Mouse (Mus musculus) intestine, postnatal 0 days (tissue): ENCODE data around the gene Stard3. TPM values are rescaled to one million over a fixed set of nuclear protein-coding genes. Genes with fewer than 3 reads are reported as not detected.
"Not testable (repeated sequence)": the region's sequence is repeated elsewhere in the genome, so short reads cannot be mapped to it uniquely, and the experiment has no call there.

Source experiments
- ATAC-seq: fragments of 200-750 bp; cut with Nextera tagmentation; 2 replicates; pipeline ENCODE4 v1.8.0; 2017; ENCODE audit warnings: mild to moderate bottlenecking, moderate TSS enrichment, moderate library complexity
- H3K27ac ChIP-seq: fragments of 300-500 bp; sonication (generic); 2 replicates; pipeline ENCODE4 v1.5.1; 2014; ENCODE audit warnings: mild to moderate bottlenecking, low read depth, low read length, moderate library complexity
- H3K27me3 ChIP-seq: fragments of 300-500 bp; sonication (generic); replicated peaks from 2 replicates; pipeline ENCODE4 v1.6.1; 2014; ENCODE audit warnings: low read length, mixed read lengths; ENCODE audit not compliant: control insufficient read depth, insufficient read depth
- H3K36me3 ChIP-seq: fragments of 300-500 bp; sonication (generic); 2 replicates; pipeline ENCODE4 v1.6.1; 2014; ENCODE audit warnings: mild to moderate bottlenecking, moderate library complexity; ENCODE audit not compliant: control insufficient read depth, insufficient read depth
- H3K4me1 ChIP-seq: fragments of 300-500 bp; sonication (generic); replicated peaks from 2 replicates; pipeline ENCODE4 v1.6.1; 2014; ENCODE audit warnings: antibody characterized with exemption, low read length, mixed read lengths; ENCODE audit not compliant: control insufficient read depth, insufficient read depth
- H3K4me2 ChIP-seq: fragments of 300-500 bp; sonication (generic); replicated peaks from 2 replicates; pipeline ENCODE4 v1.6.1; 2014; ENCODE audit warnings: low read depth, mild to moderate bottlenecking, moderate library complexity
- H3K4me3 ChIP-seq: fragments of 300-500 bp; sonication (generic); 2 replicates; pipeline ENCODE4 v1.5.1; 2014; ENCODE audit warnings: low read depth, low read length
- H3K9ac ChIP-seq: fragments of 300-500 bp; sonication (generic); 2 replicates; pipeline ENCODE4 v1.6.1; 2014; ENCODE audit warnings: mild to moderate bottlenecking, low read depth, low read length
- H3K9me3 ChIP-seq: fragments of 300-500 bp; sonication (generic); 2 replicates; pipeline ENCODE4 v1.6.1; 2016; ENCODE audit warnings: mixed run types; ENCODE audit not compliant: control insufficient read depth
- CTCF ChIP-seq: sonication (generic); IDR thresholded peaks from 2 replicates; pipeline ENCODE4 v1.5.1; 2016; ENCODE audit warnings: low read depth, mild to moderate bottlenecking, control low read depth, antibody characterized with exemption, moderate library complexity
- WGBS: fragments of 180-500 bp; shearing (Covaris S2); extraction: QIAGEN DNeasy Blood & Tissue Kit; methylation state at CpG from one replicate; pipeline ENCODE4 v1.1.7; 2014; 5-methylcytosine and 5-hydroxymethylcytosine counted together
- polyA plus RNA-seq: library from polyadenylated mRNA; unstranded; fragments of >200 nt; fragmentation: Nextera tagmentation; extraction: Ambion mirVana; gene quantifications from 2 replicates; pipeline ENCODE4 v1.2.1, GENCODE M21; 2015

Gene Stard3
- polyA plus RNA-seq, 1 experiment from 2014 or later: 29.0 TPM

- no peaks in the 10 kb centered on the region for H3K27me3 ChIP-seq
- no peaks in the 10 kb centered on the region for H3K9me3 ChIP-seq
- no peak overlapping the region for H3K9ac ChIP-seq
- WGBS: 89% methylated on average over 8 of the region's 8 CpGs
- H3K27ac ChIP-seq: no peak overlapping the region
- no peaks in the 10 kb centered on the region for H3K4me1 ChIP-seq
- no peak for TF ChIP-seq CTCF
- H3K4me3 ChIP-seq: no peak overlapping the region
- H3K4me2 ChIP-seq: no peak overlapping the region
- H3K36me3 ChIP-seq: peaks cover 55% of the 10 kb centered on the region
- ATAC-seq: no peak
Measured at GRCm38 (mm10) chr11:98374266-98374665, 16.1 kb downstream of the Stard3 start.

- no peaks in the 10 kb centered on the region for H3K27me3 ChIP-seq
- no peak overlapping the region; the same call in 1 of the 2 replicates for H3K27ac ChIP-seq
- H3K4me2 ChIP-seq: no peak overlapping the region
- peaks cover 74% of the 10 kb centered on the region for H3K36me3 ChIP-seq
- no peaks in the 10 kb centered on the region for H3K9me3 ChIP-seq
- WGBS: 78% methylated on average over 5 of the region's 5 CpGs
- H3K4me1 ChIP-seq: no peaks in the 10 kb centered on the region
- H3K9ac ChIP-seq: no peak overlapping the region
- ATAC-seq: no peak
- H3K4me3 ChIP-seq: no peak overlapping the region
- no peak for TF ChIP-seq CTCF
Measured at GRCm38 (mm10) chr11:98376756-98377155, 18.6 kb downstream of the Stard3 start.

GRCm38 (mm10) chr11:98377787-98378186 is 19.6 kb downstream of the Stard3 start:
- TF ChIP-seq CTCF: no peak
- no peaks in the 10 kb centered on the region for H3K27me3 ChIP-seq
- H3K4me3 ChIP-seq: no peak overlapping the region
- H3K27ac ChIP-seq: no peak overlapping the region
- ATAC-seq: no peak
- no peaks in the 10 kb centered on the region for H3K9me3 ChIP-seq
- WGBS: 77% methylated on average over 11 of the region's 11 CpGs
- no peak overlapping the region for H3K4me2 ChIP-seq
- no peaks in the 10 kb centered on the region for H3K4me1 ChIP-seq
- H3K9ac ChIP-seq: no peak overlapping the region
- H3K36me3 ChIP-seq: peaks cover 75% of the 10 kb centered on the region

GRCm38 (mm10) chr11:98379379-98379778 is 21.2 kb downstream of the Stard3 start:
- no peak for TF ChIP-seq CTCF
- ATAC-seq: no peak
- Histone ChIP-seq H3K27ac (no peak overlapping the region), H3K4me3 (no peak overlapping the region), H3K9ac (no peak overlapping the region), H3K4me2 (no peak overlapping the region), H3K4me1 (no peaks in the 10 kb centered on the region), H3K27me3 (no peaks in the 10 kb centered on the region), H3K9me3 (no peaks in the 10 kb centered on the region), H3K36me3 (peaks cover 70% of the 10 kb centered on the region)
- WGBS: 84% methylated on average over 7 of the region's 7 CpGs

- Histone ChIP-seq H3K27me3 (no peaks in the 10 kb centered on the region), H3K27ac (no peak overlapping the region), H3K4me3 (no peak overlapping the region), H3K4me2 (no peak overlapping the region), H3K9me3 (no peaks in the 10 kb centered on the region), H3K36me3 (peaks cover 62% of the 10 kb centered on the region), H3K4me1 (no peaks in the 10 kb centered on the region), H3K9ac (no peak overlapping the region)
- no peak for TF ChIP-seq CTCF
- no peak for ATAC-seq
- WGBS: 72% methylated on average over 6 of the region's 6 CpGs
Measured at GRCm38 (mm10) chr11:98380106-98380505, 21.9 kb downstream of the Stard3 start.

GRCm38 (mm10) chr11:98381651-98382050 is 23.5 kb downstream of the Stard3 start:
- no peak overlapping the region for H3K9ac ChIP-seq
- no peak for TF ChIP-seq CTCF
- no peak for ATAC-seq
- WGBS: 89% methylated on average over 2 of the region's 2 CpGs
- no peak overlapping the region for H3K4me3 ChIP-seq
- 0 out of 2 replicates have a peak, but pooled peaks cover 5% of the 10 kb centered on the region for H3K27me3 ChIP-seq
- no peaks in the 10 kb centered on the region for H3K4me1 ChIP-seq
- H3K36me3 ChIP-seq: peaks cover 47% of the 10 kb centered on the region
- no peak overlapping the region for H3K4me2 ChIP-seq
- no peaks in the 10 kb centered on the region for H3K9me3 ChIP-seq
- no peak overlapping the region for H3K27ac ChIP-seq

GRCm38 (mm10) chr11:98382405-98382804 is 24.2 kb downstream of the Stard3 start:
- not testable (repeated sequence) for H3K27ac ChIP-seq, H3K9ac ChIP-seq, H3K4me3 ChIP-seq, H3K4me1 ChIP-seq, H3K4me2 ChIP-seq, H3K9me3 ChIP-seq
- TF ChIP-seq CTCF: peak; percentile 50
- Histone ChIP-seq H3K27me3 (peaks cover 12% of the 10 kb centered on the region; the same call in 1 of the 2 replicates), H3K36me3 (peaks cover 39% of the 10 kb centered on the region)
- peak; percentile 52 for ATAC-seq
- 23% methylated on average over 2 of the region's 2 CpGs for WGBS
